Mouse (Mus musculus): ENCODE data around the gene Dph1. TPM values are rescaled to one million over a fixed set of nuclear protein-coding genes. Genes with fewer than 3 reads are reported as not detected.

Dph1 gene
- polyA plus RNA-seq, 1 experiment from 2014 or later, result 10.9 TPM

- H3K4me2 ChIP-seq (ENCODE audit: low read depth, low read length), result no peak overlapping the region
- WGBS (ENCODE audit: insufficient replicate concordance), result 79% methylated on average over 14 of the region's 14 CpGs
- DNase-seq (peak; percentile 36), ATAC-seq (peak; percentile 25; the same call in 1 of the 2 replicates)
- H3K4me3 ChIP-seq (ENCODE audit: low read depth, low read length), result no peak overlapping the region
- no peak overlapping the region for H3K27ac ChIP-seq (ENCODE audit: low read depth)
- no peak for TF ChIP-seq EP300 (IDR thresholded peaks at IDR 0.05; ENCODE audit: low read depth)
- TF ChIP-seq CTCF (IDR thresholded peaks at IDR 0.05; ENCODE audit: low read depth), result no peak
- no peaks in the 10 kb centered on the region for H3K9me3 ChIP-seq (ENCODE audit: low read length)
- no peak overlapping the region for H3K9ac ChIP-seq (replicated peaks)
- no peaks in the 10 kb centered on the region for H3K27me3 ChIP-seq (ENCODE audit: insufficient read depth, low read length)
- H3K4me1 ChIP-seq (ENCODE audit: insufficient read depth), result peaks cover 17% of the 10 kb centered on the region
- H3K36me3 ChIP-seq (replicated peaks; ENCODE audit: insufficient read depth, low read length), result peaks cover 20% of the 10 kb centered on the region
Observed at GRCm38 (mm10) chr11:75158432-75158831, 32.6 kb downstream of the Dph1 start.

- 56% methylated on average over 2 of the region's 2 CpGs for WGBS (ENCODE audit: insufficient replicate concordance)
- no peak for TF ChIP-seq EP300 (IDR thresholded peaks at IDR 0.05; ENCODE audit: low read depth)
- no peak for TF ChIP-seq CTCF (IDR thresholded peaks at IDR 0.05; ENCODE audit: low read depth)
- DNase-seq (no peak), ATAC-seq (no peak)
- H3K4me1 ChIP-seq (ENCODE audit: insufficient read depth), result peaks cover 15% of the 10 kb centered on the region
- H3K9ac ChIP-seq (replicated peaks), result no peak overlapping the region
- H3K36me3 ChIP-seq (replicated peaks; ENCODE audit: insufficient read depth, low read length), result peaks cover 15% of the 10 kb centered on the region; the same call in 1 of the 2 replicates
- no peak overlapping the region for H3K4me2 ChIP-seq (ENCODE audit: low read depth, low read length)
- H3K27me3 ChIP-seq (ENCODE audit: insufficient read depth, low read length), result no peaks in the 10 kb centered on the region
- H3K4me3 ChIP-seq (ENCODE audit: low read depth, low read length), result no peak overlapping the region
- H3K9me3 ChIP-seq (ENCODE audit: low read length), result no peaks in the 10 kb centered on the region
- H3K27ac ChIP-seq (ENCODE audit: low read depth), result no peak overlapping the region
Observed at GRCm38 (mm10) chr11:75157901-75158300, 33.1 kb downstream of the Dph1 start.

DNA sequence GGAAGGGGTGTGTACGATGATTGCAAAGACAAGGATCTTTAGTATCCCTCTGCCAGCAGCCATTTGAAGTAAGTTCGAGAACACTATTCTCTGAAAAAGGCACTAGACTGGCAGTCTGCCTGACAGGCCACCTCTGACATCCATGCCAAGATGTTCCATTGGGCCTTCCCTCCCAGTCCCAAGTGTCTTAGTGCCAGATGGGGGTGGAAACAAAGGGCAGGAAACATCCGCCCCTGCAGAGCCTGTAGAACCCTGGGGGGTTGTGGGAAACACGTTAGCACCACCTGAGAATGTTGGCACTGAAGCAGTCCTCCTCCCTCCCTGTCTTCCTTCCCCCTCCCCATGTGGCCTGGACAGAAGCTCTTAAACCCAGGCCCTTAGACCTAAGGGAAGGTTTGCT lies 34.0 kb downstream of the Dph1 start:
- no peaks in the 10 kb centered on the region for H3K27me3 ChIP-seq (ENCODE audit: insufficient read depth, low read length)
- no peak overlapping the region for H3K4me2 ChIP-seq (ENCODE audit: low read depth, low read length)
- no peaks in the 10 kb centered on the region for H3K9me3 ChIP-seq (ENCODE audit: low read length)
- ATAC-seq (no peak), DNase-seq (no peak)
- TF ChIP-seq EP300 (IDR thresholded peaks at IDR 0.05; ENCODE audit: low read depth), result no peak
- no peak for TF ChIP-seq CTCF (IDR thresholded peaks at IDR 0.05; ENCODE audit: low read depth)
- 67% methylated on average over 4 of the region's 4 CpGs for WGBS (ENCODE audit: insufficient replicate concordance)
- H3K4me3 ChIP-seq (ENCODE audit: low read depth, low read length), result no peak overlapping the region
- H3K9ac ChIP-seq (replicated peaks), result no peak overlapping the region
- H3K4me1 ChIP-seq (ENCODE audit: insufficient read depth), result peaks cover 15% of the 10 kb centered on the region
- no peak overlapping the region for H3K27ac ChIP-seq (ENCODE audit: low read depth)
- peaks cover 16% of the 10 kb centered on the region; the same call in 1 of the 2 replicates for H3K36me3 ChIP-seq (replicated peaks; ENCODE audit: insufficient read depth, low read length)

- Histone ChIP-seq H3K4me1 (ENCODE audit: insufficient read depth) (peaks cover 15% of the 10 kb centered on the region), H3K36me3 (replicated peaks; ENCODE audit: insufficient read depth, low read length) (peaks cover 12% of the 10 kb centered on the region; the same call in 1 of the 2 replicates), H3K9me3 (ENCODE audit: low read length) (no peaks in the 10 kb centered on the region), H3K27ac (ENCODE audit: low read depth) (no peak overlapping the region), H3K4me2 (ENCODE audit: low read depth, low read length) (no peak overlapping the region), H3K27me3 (ENCODE audit: insufficient read depth, low read length) (no peaks in the 10 kb centered on the region), H3K4me3 (ENCODE audit: low read depth, low read length) (no peak overlapping the region), H3K9ac (replicated peaks) (no peak overlapping the region)
- DNase-seq, result no peak
- no peak for TF ChIP-seq EP300 (IDR thresholded peaks at IDR 0.05; ENCODE audit: low read depth)
- TF ChIP-seq CTCF (IDR thresholded peaks at IDR 0.05; ENCODE audit: low read depth), result no peak
- ATAC-seq, result no peak
- WGBS (ENCODE audit: insufficient replicate concordance), result 64% methylated on average over 5 of the region's 5 CpGs
Observed at GRCm38 (mm10) chr11:75156416-75156815, 34.6 kb downstream of the Dph1 start.

- ATAC-seq (no peak), DNase-seq (no peak)
- Histone ChIP-seq H3K27me3 (ENCODE audit: insufficient read depth, low read length) (no peaks in the 10 kb centered on the region), H3K36me3 (replicated peaks; ENCODE audit: insufficient read depth, low read length) (peaks cover 10% of the 10 kb centered on the region; the same call in 1 of the 2 replicates), H3K9ac (replicated peaks) (no peak overlapping the region), H3K4me1 (ENCODE audit: insufficient read depth) (peaks cover 15% of the 10 kb centered on the region), H3K9me3 (ENCODE audit: low read length) (no peaks in the 10 kb centered on the region), H3K4me3 (ENCODE audit: low read depth, low read length) (no peak overlapping the region), H3K27ac (ENCODE audit: low read depth) (no peak overlapping the region), H3K4me2 (ENCODE audit: low read depth, low read length) (no peak overlapping the region)
- TF ChIP-seq CTCF (IDR thresholded peaks at IDR 0.05; ENCODE audit: low read depth), result no peak
- TF ChIP-seq EP300 (IDR thresholded peaks at IDR 0.05; ENCODE audit: low read depth), result no peak
- 70% methylated on average over 6 of the region's 6 CpGs for WGBS (ENCODE audit: insufficient replicate concordance)
Observed at GRCm38 (mm10) chr11:75155985-75156384, 35.1 kb downstream of the Dph1 start.

- WGBS (ENCODE audit: insufficient replicate concordance), result 46% methylated on average over 6 of the region's 6 CpGs
- ATAC-seq (no peak), DNase-seq (no peak)
- Histone ChIP-seq H3K4me1 (ENCODE audit: insufficient read depth) (peaks cover 15% of the 10 kb centered on the region), H3K27ac (ENCODE audit: low read depth) (peak overlapping the region; percentile 67), H3K9me3 (ENCODE audit: low read length) (no peaks in the 10 kb centered on the region), H3K27me3 (ENCODE audit: insufficient read depth, low read length) (no peaks in the 10 kb centered on the region), H3K9ac (replicated peaks) (no peak overlapping the region), H3K4me2 (ENCODE audit: low read depth, low read length) (no peak overlapping the region), H3K4me3 (ENCODE audit: low read depth, low read length) (no peak overlapping the region), H3K36me3 (replicated peaks; ENCODE audit: insufficient read depth, low read length) (peaks cover 9% of the 10 kb centered on the region; the same call in 1 of the 2 replicates)
- TF ChIP-seq EP300 (IDR thresholded peaks at IDR 0.05; ENCODE audit: low read depth), result no peak
- peak; percentile 41 for TF ChIP-seq CTCF (IDR thresholded peaks at IDR 0.05; ENCODE audit: low read depth)
Observed at GRCm38 (mm10) chr11:75154053-75154585, 36.9 kb downstream of the Dph1 start.
